Mouse (Mus musculus): Measurements from ENCODE around the gene Plekhh3.

Gene Plekhh3

DNA sequence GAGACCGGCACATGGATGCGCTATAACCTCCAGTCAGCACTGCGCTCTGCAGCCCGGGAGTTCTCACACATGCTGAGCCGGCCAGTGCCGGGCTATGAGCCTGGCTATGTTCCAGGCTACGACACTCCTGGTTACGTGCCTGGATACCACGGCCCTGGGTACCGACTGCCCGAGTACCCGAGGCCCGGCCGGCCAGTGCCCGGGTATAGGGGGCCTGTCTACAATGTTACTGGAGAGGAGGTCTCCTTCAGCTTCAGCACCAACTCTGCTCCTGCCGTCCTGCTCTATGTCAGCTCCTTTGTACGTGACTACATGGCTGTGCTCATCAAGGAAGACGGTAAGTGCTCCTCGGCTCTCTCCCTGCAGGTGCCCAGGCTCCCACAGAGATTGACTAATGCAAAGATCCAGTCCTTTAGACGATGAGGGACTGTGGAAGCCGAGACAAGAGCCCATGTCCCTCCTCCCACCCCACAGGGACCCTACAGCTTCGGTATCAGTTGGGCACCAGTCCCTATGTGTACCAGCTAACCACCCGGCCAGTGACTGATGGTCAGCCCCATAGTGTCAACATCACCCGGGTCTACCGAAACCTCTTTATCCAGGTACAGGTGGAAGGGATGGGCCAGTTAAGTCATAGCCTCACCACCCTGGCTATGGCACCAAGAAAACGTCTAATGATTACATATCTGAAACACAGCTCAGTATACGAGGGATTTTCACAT lies 15.5 kb upstream of the Plekhh3 start:
- DNase-seq (ENCODE audit: low read depth): no peak

DNA sequence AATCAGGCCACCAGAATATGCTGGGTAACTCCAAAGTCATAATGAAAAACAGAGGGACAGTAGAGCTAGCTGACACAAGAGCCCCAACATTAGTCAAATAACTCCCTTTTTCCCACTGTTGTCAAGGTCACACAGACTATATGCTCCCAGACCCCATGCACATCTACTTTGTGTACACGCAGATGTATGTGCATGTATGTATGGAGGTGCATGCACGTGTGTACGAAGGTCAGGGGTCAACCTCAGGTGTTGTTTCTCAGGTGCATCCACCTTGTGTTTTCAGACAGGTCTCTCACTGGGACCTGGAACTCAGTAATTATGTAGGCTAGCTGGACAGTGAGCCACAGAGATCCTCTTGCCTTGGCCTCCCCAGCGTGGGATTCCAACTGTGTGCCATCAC lies 14.3 kb upstream of the Plekhh3 start:
- DNase-seq (ENCODE audit: low read depth): no peak

DNA sequence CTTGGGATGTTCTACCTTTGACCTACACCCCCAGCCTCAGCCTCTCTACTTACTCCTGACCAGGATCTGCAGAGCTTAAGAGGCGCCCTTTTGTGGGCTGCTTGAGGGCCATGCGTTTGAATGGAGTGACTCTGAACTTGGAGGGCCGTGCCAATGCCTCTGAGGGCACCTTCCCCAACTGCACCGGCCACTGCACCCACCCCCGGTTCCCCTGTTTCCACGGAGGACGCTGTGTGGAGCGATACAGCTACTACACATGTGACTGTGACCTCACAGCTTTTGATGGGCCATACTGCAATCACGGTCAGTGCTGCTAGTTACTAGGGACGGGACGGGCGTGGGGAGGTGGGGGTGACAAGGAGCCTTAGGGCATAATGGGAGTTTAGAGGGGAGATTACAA lies 13.8 kb upstream of the Plekhh3 start:
- no peak for DNase-seq (ENCODE audit: low read depth)

DNA sequence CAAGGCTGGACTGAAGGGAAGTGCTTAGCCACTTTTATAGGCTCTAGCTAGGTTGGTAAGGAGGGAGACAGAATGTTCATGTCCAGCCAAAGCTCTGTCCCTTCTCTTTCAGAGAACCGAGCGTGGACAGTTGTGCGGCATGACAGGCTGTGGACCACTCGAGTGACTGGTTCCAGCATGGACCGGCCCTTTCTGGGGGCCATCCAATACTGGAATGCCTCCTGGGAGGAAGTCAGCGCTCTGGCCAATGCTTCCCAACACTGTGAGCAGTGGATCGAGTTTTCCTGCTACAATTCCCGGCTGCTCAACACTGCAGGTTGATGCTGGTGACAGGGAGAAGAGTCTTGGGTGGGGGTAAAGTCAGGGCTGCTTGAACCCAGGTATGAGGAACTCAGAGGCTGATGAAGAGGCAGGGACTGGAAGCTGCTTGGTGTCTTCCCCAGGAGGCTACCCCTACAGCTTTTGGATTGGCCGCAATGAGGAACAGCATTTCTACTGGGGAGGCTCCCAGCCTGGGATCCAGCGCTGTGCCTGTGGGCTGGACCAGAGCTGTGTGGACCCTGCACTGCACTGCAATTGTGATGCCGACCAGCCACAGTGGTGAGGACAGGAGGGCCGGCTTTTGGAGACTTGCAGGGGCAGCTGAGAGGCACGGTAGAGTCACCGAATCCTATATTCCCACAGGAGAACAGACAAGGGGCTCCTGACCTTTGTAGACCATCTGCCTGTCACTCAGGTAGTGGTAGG lies 11.8 kb upstream of the Plekhh3 start:
- no peak for DNase-seq (ENCODE audit: low read depth)

DNA sequence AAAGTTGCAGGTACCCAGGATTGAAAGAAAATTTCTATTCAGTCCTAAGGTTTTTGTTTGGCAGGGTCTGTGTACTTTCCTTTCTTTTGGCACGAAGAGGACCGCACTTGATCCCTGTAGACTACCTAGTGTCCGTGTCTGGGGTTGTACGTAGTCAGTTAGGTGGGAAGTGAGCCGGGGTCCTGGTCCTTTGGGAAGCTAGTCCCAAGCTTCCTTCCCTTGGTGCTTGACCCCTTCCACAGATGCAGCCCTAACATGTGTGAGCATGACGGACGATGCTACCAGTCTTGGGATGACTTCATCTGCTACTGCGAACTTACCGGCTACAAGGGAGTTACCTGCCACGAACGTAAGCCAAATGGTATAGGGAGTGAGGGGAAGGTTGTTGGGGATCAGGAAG lies 10.8 kb upstream of the Plekhh3 start:
- no peak for DNase-seq (ENCODE audit: low read depth)

DNA sequence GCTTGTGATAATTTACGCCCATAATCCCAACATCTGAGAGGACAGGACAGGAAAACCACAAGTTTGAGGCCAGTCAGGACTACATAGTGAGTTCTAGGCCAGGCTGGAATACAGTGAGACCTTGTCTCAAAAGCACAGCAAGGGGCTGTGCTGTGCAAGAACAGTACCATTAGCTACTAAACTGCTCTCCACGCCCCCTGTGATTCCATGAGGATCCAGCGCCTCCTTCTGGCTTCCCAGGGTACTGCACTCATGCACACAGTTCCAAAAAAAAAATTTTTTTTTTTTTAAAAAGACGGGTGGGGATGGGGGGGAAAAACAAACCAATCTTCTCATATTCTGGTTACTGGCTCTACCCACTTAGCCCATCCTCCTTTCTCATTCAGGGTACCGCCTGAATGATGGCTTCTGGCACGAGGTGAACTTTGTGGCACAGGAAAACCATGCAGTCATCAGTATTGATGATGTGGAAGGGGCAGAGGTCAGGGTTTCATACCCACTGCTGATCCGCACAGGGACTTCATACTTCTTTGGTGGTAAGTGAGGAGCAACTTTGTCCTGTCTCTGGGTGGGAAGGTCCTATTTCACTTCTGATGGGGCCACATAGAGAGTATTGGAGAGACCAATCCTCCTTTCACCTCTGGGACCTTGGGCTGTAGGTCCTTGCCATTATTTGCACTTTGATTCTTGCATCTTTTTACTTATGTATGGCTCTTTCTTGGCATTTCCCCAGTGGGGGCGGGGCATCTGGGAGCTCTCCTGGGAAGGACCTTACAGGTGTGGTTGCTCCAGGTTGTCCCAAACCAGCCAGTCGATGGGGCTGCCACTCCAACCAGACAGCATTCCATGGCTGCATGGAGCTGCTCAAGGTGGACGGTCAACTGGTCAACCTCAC lies 9.9 kb upstream of the Plekhh3 start:
- no peak for DNase-seq (ENCODE audit: low read depth)

DNA sequence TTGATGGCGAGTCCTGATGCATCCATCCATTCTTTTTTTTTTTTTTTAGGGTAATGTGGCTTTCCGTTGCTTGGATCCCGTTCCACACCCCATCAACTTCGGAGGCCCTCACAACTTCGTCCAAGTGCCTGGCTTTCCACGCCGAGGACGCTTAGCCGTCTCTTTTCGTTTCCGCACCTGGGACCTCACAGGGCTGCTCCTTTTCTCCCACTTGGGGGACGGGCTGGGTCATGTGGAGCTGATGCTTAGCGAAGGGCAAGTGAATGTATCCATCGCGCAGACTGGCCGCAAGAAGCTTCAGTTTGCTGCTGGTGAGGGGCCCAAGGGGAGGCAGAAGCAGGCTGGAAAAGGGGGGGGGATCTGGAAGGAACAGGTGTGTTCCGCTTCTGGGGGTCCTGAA lies 9.1 kb upstream of the Plekhh3 start:
- no peak for DNase-seq (ENCODE audit: low read depth)

DNA sequence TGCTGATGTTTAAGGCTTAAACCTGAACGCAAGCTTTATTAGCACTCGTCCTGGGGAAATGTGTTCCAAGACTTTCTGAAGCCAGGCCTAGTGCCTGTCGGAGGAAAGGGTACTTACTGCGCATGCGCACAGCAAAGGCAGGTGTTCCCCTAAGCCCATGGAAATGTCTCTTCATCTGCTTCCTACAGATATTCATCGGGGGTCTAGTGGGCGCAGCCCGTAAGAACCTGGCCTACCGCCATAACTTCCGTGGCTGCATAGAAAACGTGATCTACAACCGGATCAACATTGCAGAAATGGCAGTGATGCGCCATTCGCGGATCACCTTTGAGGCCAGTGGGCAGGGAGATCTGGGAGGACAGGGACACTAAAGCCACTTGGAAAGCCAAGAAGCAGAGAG lies 8.2 kb upstream of the Plekhh3 start:
- no peak for DNase-seq (ENCODE audit: low read depth)

DNA sequence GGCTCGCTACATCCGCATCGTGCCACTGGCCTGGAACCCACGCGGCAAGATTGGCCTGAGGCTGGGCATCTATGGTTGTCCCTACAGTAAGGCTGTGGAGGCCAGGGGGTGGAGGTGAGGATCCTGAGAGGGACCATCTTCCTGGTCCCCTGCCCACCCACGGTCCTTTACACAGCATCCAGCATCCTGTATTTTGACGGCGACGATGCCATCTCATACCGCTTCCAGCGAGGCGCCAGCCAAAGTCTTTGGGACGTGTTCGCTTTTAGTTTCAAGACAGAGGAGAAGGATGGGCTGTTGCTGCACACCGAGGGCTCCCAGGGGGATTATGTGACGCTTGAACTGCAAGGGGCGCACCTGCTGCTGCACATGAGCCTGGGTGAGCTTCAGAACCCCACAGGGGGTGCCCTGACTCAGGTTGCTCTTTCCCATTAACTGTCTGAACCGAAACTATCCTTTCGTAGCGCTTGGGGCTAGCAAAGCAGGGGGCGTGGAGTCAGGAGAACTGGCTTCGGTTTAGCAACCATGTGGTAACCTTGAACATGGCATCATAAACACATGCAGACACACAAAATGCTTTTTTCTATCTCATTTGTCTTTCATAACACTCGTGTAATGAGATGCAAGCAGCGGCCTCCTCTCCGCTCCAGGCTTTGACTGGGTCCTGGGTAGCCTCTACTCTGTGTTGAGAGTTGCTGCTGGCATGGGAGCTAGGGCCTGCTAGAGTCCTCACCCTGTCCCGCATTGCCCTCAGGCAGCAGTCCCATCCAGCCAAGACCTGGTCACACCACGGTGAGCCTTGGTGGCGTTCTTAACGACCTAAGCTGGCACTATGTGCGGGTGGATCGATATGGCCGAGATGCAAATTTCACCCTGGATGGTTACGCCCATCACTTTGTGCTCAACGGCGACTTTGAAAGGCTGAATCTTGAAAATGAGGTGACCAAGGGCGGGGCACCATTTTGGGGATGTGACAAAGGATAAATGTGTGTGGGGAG lies 7.2 kb upstream of the Plekhh3 start:
- no peak for DNase-seq (ENCODE audit: low read depth)

DNA sequence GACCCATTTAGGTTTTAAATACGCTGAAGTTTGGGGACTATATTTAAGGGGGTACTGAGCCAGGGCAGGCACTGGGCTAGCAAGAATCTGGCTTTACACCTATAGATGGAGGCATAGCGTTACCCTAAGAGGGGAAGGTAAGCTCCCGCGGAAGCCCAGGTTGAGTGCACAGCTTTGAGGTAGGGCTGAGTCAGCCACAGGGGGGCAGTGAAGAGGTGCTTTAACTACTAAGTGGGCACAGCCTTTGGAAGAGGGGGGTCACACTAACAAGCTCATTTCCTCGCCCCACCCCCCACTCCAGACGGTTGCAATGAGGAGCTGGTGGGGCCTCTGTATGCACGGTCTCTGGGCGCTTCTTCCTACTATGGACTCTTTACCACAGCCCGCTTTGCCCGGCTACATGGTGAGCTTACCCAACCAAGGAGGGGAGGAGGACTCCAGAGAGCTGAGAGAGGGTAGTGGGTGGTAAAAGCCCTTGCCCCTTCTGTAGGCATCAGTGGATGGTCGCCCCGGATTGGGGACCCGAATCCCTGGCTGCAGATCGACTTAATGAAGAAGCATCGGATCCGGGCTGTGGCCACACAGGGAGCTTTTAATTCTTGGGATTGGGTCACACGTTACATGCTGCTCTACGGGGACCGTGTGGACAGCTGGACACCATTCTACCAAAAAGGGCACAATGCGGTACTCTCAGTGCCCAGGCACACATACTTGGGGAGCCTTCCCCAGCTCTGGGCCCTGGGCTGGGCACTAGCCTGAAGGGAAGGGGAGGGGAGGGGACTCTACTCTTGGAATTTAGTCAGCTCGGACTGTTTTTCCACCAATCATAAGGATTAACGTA lies 6.0 kb upstream of the Plekhh3 start:
- no peak for DNase-seq (ENCODE audit: low read depth)

DNA sequence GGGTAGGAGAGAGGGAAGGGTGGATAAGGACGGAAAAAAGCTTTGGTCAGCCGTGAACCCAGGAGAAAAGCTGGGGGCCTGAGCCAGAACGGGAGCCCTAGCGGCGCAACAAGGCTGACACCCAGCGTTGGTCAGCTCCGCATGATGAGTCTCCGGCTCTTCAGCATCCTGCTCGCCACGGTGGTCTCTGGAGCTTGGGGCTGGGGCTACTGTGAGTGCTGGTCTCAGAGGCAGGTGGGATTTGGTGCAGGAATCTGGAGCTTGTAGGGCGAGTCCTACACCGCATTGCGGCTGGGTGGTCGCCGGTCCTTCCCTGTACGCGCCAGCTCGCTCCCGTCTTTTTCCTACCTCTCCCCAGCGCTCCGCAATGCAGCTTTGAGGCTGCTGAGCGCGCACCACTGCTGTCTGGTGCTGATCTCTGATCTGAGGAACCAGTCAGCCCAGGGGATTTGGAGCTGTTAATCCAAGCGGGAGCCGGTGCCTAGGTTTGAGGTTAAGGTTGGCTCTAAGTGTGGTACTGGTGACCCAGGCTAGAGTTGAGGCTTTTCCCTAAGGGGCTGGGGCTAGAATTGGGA lies 5.1 kb upstream of the Plekhh3 start:
- no peak for DNase-seq (ENCODE audit: low read depth)

DNA sequence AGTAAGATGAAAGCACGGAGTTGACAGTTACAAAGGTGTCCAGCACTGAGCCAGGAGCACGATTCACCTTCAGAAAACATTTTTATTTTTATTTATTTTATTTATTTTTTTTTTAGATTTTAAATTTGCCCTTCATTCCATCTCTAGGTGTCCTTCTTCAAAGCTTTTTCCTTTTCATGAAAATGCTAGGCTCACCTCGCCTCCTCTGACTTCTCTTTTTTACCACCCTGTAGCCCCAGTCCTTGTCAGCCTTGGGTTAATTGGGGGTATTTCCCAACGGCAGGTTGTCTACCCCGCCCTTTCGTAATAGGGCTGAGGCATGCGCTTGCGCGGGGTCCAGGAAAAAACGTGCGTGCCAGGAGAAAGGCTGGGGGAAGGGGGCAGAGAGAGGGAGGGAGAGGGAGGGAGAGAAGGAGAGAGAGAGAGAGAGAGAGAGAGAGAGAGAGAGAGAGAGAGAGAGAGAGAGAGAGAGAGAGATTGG lies 4.5 kb upstream of the Plekhh3 start:
- DNase-seq (ENCODE audit: low read depth): no peak

DNA sequence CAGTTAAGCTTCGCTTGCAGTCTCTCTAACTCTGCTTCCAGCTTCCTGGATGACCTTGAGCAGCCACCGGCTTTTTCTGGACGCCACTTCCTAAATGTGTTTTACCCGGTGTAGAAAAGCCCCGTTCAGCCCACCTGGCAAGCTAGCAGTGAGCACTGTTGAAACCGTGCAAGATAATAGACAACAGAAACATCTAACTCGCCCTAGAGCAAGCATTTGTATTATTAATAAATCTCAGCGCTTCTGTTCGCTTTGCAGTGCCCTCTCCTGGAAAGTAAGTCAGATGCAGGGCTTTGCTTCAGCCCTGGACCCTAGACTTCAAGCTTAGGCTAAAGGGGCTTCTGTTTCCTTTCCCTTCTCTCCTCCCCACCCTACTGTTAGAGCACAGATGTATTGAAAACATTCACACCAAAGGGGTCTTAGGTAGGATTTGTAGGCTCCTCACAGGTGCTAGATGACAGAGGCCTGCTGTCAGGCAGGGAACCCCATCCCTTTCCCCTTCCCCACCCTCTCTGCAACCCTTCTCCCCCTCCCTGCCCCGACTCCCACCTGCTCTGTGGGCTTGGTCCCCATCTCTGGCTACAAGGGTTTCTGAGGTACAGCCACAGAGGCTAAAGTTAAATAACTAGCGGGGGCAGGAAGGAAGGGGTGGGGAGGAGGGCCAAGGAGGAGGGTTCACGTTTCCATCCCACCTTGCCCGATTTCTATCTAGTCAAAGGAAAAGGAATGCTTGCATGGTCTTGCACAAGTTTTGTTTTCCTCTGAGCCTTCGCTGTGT lies 3.9 kb upstream of the Plekhh3 start, which contains the start of gene Ccr10:
Ccr10 (minus strand) TSS at position 593 of the 778 bp plus-strand sequence.
- DNase-seq (ENCODE audit: low read depth): no peak

DNA sequence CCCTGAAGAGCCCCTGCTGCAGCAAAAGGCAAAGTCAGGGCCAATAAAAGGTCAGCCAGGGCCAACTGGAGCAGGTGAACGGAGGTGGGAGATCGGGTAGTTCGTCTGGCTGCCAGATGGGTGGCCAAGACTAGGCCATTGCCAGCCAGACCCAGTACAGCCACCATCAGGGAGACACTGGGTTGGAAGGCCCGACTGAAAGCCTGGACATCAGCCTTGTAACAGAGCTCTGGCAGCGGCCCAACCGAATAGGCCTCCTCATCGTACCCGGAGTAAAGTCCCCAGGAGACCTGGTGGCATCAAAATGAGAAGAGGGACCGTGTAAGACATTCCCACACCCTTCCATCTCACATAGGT lies 3.2 kb upstream of the Plekhh3 start:
- no peak for DNase-seq (ENCODE audit: low read depth)

DNA sequence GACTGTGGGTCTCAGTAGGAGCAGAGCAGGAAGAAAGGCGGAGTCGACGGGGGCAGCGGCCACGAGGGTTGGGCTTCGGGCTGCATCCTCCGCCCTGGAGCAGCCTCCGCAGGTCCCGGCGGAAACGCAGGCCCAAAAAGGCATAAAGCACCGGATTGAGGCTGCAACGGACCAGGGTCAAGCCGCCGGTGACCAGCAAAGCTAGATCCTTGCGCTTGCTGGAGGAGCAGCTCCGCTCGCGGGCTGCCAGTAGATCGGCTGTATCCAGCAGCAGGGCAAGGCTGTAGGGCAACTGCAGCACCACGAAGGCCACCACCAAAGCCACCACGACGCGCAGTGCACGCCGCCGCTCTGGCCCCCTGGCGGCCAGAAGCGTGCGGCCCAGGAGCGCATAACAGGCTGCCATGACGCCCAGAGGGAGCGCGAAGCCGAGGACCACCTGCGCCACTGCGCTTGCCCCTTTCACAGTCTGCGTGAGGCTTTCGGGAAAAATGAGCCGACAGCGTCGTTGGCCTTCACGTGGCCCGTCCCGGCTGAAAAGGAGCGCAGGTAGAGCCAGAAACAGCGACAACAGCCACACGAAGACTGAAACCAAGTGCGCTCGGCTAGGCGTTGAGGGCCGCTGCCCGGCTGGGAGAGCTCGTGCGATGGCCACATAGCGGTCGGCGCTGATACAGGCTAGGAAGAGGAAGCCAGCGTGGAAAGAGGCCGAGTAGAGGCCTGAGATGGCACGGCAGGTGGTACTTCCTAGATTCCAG lies 2.7 kb upstream of the Plekhh3 start:
- no peak for DNase-seq (ENCODE audit: low read depth)

DNA sequence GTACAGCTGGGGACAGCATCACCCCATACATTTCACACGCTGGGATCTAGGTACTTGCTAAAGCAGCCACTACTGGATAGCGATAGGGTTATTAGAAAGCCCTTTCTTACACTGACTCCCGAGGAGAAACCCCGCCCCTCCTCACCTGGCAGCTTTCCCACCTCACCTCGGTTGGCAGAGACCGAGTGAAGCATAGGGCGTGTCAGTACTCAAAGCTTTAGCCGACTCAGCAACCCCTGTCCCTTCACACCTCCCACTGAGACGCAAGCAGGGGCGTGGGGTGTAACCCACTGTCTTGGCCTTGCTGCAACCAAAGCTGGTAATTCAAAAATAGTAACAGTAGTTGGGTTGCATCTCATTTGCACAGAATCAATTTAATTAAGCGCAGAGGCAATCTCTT lies 2.0 kb upstream of the Plekhh3 start:
- DNase-seq (ENCODE audit: low read depth): no peak

DNA sequence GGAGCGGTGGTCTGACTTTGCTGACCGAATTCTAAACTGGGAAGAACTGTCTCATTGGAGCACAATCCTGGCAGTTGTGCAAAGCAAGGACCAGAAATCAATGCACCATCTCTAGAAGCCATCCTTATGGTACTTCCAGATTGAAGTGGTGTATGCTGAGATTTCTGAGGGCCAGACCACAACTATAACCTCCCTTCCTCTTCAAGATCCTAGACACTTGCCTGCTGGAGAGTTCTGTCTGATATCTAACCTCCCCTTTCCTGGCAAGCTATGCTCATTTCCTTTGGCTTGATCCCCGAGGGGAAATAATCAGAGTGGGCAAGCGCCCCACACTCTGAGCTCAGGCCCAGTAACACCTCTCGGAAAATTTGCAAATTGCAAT lies 1.3 kb upstream of the Plekhh3 start:
- DNase-seq (ENCODE audit: low read depth): no peak

DNA sequence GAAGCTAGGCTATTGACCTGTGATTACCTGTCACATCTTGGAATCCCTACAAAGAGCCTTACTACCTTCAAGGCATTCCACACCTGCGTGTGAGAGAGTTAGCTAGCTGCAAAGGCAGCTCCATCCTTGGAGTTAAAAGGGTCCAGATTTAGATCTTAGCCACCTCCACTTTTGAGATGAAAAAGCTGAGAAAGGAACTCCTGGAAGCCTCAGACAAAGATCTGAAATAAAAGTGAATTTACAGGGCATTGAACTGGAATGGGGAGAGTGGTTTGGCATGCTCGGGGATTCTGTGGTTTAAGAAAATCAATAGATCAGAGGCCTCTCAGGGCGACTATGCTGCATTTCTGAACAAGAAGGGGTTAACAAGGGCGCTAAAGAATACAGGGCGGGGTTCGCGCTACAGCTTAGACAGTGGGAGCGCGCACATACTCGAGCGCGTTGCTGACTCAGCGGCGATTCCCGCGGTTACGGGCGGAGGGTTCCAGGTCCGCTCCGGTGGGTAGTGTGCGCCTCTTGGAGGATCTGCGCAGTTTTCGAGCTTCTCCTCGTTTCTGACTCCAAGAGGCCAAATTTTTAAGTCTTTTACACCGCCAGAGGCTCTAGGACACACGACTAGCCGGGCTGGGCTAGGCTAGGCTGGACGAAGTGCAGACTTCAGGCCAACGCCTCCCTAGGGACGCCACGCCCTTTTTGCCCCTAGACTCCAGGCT lies 726 bp upstream of the Plekhh3 start:
- DNase-seq (ENCODE audit: low read depth): no peak

All from c-Kit-positive CD71-positive TER-119-negative erythroid progenitor cells, embryonic 14.5 days (primary cell).